Comparison of ENCODE assay signal across 23 mouse cellular contexts in genomic region chr3:145167766-145168165, GRCm38 (mm10). TPM values are rescaled to one million over a fixed set of nuclear protein-coding genes. Genes with fewer than 3 reads are reported as not detected.
DNase-seq lines count a peak whose midpoint lies in the region; ATAC-seq and TF ChIP-seq lines count a peak whose summit lies in the region.
"Had no signal": no experiment of that assay in that cellular context is flagged by ENCODE, and none has a peak within 500 bp of the region (broad histone marks: within the 10 kb centered on the region; RNA-seq: fewer than 3 reads in every experiment).

No protein-coding gene starts in this region.

- no peaks in the 10 kb centered on the region for H3K4me1 ChIP-seq in lung, embryonic 14.5 days (ENCODE audit: insufficient read depth)
- no peaks in the 10 kb centered on the region for H3K4me1 ChIP-seq in lung, adult 2 months (ENCODE audit: control insufficient read depth, insufficient read depth, low read length)
- no peaks in the 10 kb centered on the region for H3K4me1 ChIP-seq in stomach, postnatal 0 days (replicated peaks; ENCODE audit: control insufficient read depth, insufficient read depth)
- H3K4me1 ChIP-seq: forebrain, embryonic 12.5 days; heart, embryonic 13.5 days; limb, embryonic 15.5 days; lung, embryonic 15.5 days; neural tube, embryonic 12.5 days had no signal

- no peak overlapping the region for H3K4me2 ChIP-seq in lung, embryonic 14.5 days
- H3K4me2 ChIP-seq in stomach, postnatal 0 days (replicated peaks; ENCODE audit: low read depth), result no peak overlapping the region
- H3K4me2 ChIP-seq: forebrain, embryonic 12.5 days; heart, embryonic 13.5 days; limb, embryonic 15.5 days; lung, embryonic 15.5 days; neural tube, embryonic 12.5 days had no signal

- no peak for TF ChIP-seq POLR2A in lung, adult 2 months (IDR thresholded peaks at IDR 0.05; ENCODE audit: borderline replicate concordance, extremely low read depth, low read depth, low read length)

- H3K9me3 ChIP-seq in lung, embryonic 14.5 days (ENCODE audit: low read depth, low read length), result no peaks in the 10 kb centered on the region
- no peaks in the 10 kb centered on the region for H3K9me3 ChIP-seq in stomach, postnatal 0 days (ENCODE audit: control insufficient read depth, low read length)
- H3K9me3 ChIP-seq: forebrain, embryonic 12.5 days; heart, embryonic 13.5 days; limb, embryonic 15.5 days; lung, embryonic 15.5 days; neural tube, embryonic 12.5 days had no signal

- ATAC-seq in lung, embryonic 14.5 days (ENCODE audit: insufficient read depth), result no peak
- no peak for ATAC-seq in stomach, postnatal 0 days (ENCODE audit: low FRiP score, low TSS enrichment)
- ATAC-seq: hindbrain, embryonic 16.5 days had no signal

- no peaks in the 10 kb centered on the region for H3K27me3 ChIP-seq in lung, embryonic 14.5 days (ENCODE audit: insufficient read depth, low read length)
- no peaks in the 10 kb centered on the region for H3K27me3 ChIP-seq in stomach, postnatal 0 days (ENCODE audit: control insufficient read depth, insufficient read depth, low read length)
- H3K27me3 ChIP-seq: forebrain, embryonic 12.5 days; heart, embryonic 13.5 days; limb, embryonic 15.5 days; lung, embryonic 15.5 days; neural tube, embryonic 12.5 days had no signal

- no peak overlapping the region for H3K9ac ChIP-seq in lung, embryonic 14.5 days
- no peak overlapping the region for H3K9ac ChIP-seq in stomach, postnatal 0 days (ENCODE audit: low read length)
- H3K9ac ChIP-seq: forebrain, embryonic 12.5 days; heart, embryonic 13.5 days; limb, embryonic 15.5 days; lung, embryonic 15.5 days; neural tube, embryonic 12.5 days had no signal

- no peak overlapping the region for H3K4me3 ChIP-seq in lung, embryonic 14.5 days (ENCODE audit: low read depth, low read length)
- H3K4me3 ChIP-seq in lung, adult 2 months (replicated peaks; ENCODE audit: extremely low read depth, low read depth, low read length), result no peak overlapping the region
- H3K4me3 ChIP-seq in layer of hippocampus, adult 2 months, result no peak overlapping the region
- no peak overlapping the region for H3K4me3 ChIP-seq in stomach, postnatal 0 days (ENCODE audit: low read depth, low read length)
- H3K4me3 ChIP-seq: forebrain, embryonic 12.5 days; heart, embryonic 13.5 days; limb, embryonic 15.5 days; lung, embryonic 15.5 days; neural tube, embryonic 12.5 days had no signal

- no peak for TF ChIP-seq EP300 in stomach, postnatal 0 days (optimal IDR thresholded peaks at IDR 0.05)

- H3K27ac ChIP-seq in lung, embryonic 14.5 days (ENCODE audit: low read depth), result no peak overlapping the region
- no peak overlapping the region for H3K27ac ChIP-seq in layer of hippocampus, adult 2 months
- H3K27ac ChIP-seq in stomach, postnatal 0 days (replicated peaks), result no peak overlapping the region
- H3K27ac ChIP-seq: forebrain, embryonic 12.5 days; heart, embryonic 13.5 days; limb, embryonic 15.5 days; lung, embryonic 15.5 days; neural tube, embryonic 12.5 days had no signal

- TF ChIP-seq CTCF in lung, embryonic 14.5 days (IDR thresholded peaks at IDR 0.05; ENCODE audit: low read depth), result no peak
- no peak for TF ChIP-seq CTCF in lung, adult 2 months (IDR thresholded peaks at IDR 0.05; ENCODE audit: insufficient read depth, low read length)
- TF ChIP-seq CTCF in layer of hippocampus, adult 2 months (conservative IDR thresholded peaks at IDR 0.05), result no peak
- TF ChIP-seq CTCF in stomach, postnatal 0 days (IDR thresholded peaks at IDR 0.05; ENCODE audit: low read depth), result no peak

- peak; percentile 14 to 64 for DNase-seq in adrenal gland, adult (ENCODE audit: inconsistent age in 2 of 2, low spot score in 1 of 2)
- no peak for DNase-seq in adrenal gland, adult 8-10 months
- peak; percentile 26 for DNase-seq in lung, embryonic 14.5 days
- no peak for DNase-seq in lung, adult 2 months
- DNase-seq in right cerebral cortex, adult 18-20 months, result peak; percentile 14
- DNase-seq in right cerebral cortex, postnatal 36 days (ENCODE audit: low spot score in 2 of 2), result no peak
- no peak for DNase-seq in layer of hippocampus, adult 2 months (ENCODE audit: low spot score in 2 of 2)
- no peak for DNase-seq in stomach, postnatal 0 days (ENCODE audit: low spot score)
- DNase-seq: cerebellum, adult 11 months; cerebellum, postnatal 14 days; heart, postnatal 36 days; kidney, adult 18-20 months; kidney, postnatal 14 days; layer of hippocampus, adult 9-11 months; retina, postnatal 1 day; spleen, adult 18-20 months; thymus, postnatal 14 days had no signal

- H3K36me3 ChIP-seq in lung, embryonic 14.5 days (ENCODE audit: insufficient read depth), result no peaks in the 10 kb centered on the region
- H3K36me3 ChIP-seq in stomach, postnatal 0 days (ENCODE audit: control insufficient read depth, insufficient read depth, low read length), result no peaks in the 10 kb centered on the region
- H3K36me3 ChIP-seq: forebrain, embryonic 12.5 days; heart, embryonic 13.5 days; limb, embryonic 15.5 days; lung, embryonic 15.5 days; neural tube, embryonic 12.5 days had no signal

- 52% methylated on average over 5 of the region's 5 CpGs for WGBS in lung, embryonic 14.5 days
- WGBS in lung, adult 2 months, result 58% methylated on average over 5 of the region's 5 CpGs
- 52% methylated on average over 5 of the region's 5 CpGs for WGBS in stomach, postnatal 0 days

RNA-seq across cellular contexts. Expression of gene Odf2l, which starts 49.4 kb away (rescaled TPM):
- 10 to 100 TPM; 18.1 to 26.7 (median 22.5) TPM for total RNA-seq in adrenal gland, adult 8-10 months (2022)
- 16.6 and 17.4 TPM in 2 replicates for polyA plus RNA-seq in lung, embryonic 14.5 days (2014; fragmentation: Nextera tagmentation; extraction: Ambion mirVana)
- 1.8 and 2.6 TPM in 2 replicates for polyA plus RNA-seq in lung, adult 2 months (2012; rRNA removed)
- 10 to 100 TPM; 18.0 to 25.9 TPM for total RNA-seq in layer of hippocampus, adult 2 months (2021)
- polyA plus RNA-seq in stomach, postnatal 0 days (2015; fragmentation: Nextera tagmentation; extraction: Ambion mirVana), result 7.1 and 8.8 TPM in 2 replicates

Comparison
In these comparisons a context has a peak if more than half of its experiments do, and no peak if none do; other contexts are left out.
1. DNase-seq: peak in adrenal gland, adult (2 of 2), lung, embryonic 14.5 days (single experiment) and right cerebral cortex, adult 18-20 months (single experiment); none in adrenal gland, adult 8-10 months (single experiment), lung, adult 2 months (single experiment), right cerebral cortex, postnatal 36 days (0 of 2), layer of hippocampus, adult 2 months (0 of 2) and stomach, postnatal 0 days (single experiment).